Mouse (Mus musculus): ENCODE results near the gene Pramel1. TPM values are rescaled to one million over a fixed set of nuclear protein-coding genes. Genes with fewer than 3 reads are reported as not detected.

The Pramel1 gene
- polyA plus RNA-seq, 1 experiment from 2014 or later = not detected

DNA sequence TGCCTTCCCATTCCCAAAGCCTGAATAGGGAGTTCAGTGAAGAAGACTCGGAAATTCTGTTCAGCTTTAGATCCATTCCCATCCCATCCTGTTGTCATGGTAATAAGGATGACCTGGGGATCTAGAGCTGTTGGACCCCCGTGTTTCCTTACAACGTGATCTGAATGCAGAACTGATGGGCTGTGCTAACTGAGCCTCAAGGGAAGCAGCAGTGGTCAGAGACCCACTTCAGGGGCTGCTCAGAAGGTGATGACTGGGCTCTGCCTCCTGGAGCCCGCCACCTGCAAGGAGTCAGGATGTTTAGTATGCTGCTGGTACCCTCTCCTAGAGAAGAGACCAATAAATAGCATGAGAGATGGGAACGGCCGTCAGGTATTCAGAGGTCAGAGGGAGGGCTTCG is 14.7 kb upstream of the Pramel1 start:
- ATAC-seq (replicated peaks; ENCODE audit: extremely low read depth, insufficient read depth, low FRiP score) = no peak
- Histone ChIP-seq H3K27ac (ENCODE audit: low read length) (no peak overlapping the region), H3K4me3 (ENCODE audit: low read length) (no peak overlapping the region), H3K4me1 (ENCODE audit: control insufficient read depth, insufficient read depth, low read length) (no peaks in the 10 kb centered on the region), H3K4me2 (ENCODE audit: low read depth, low read length) (no peak overlapping the region), H3K36me3 (ENCODE audit: control insufficient read depth, insufficient read depth) (no peaks in the 10 kb centered on the region), H3K9me3 (replicated peaks; ENCODE audit: control insufficient read depth, low read length) (no peaks in the 10 kb centered on the region), H3K27me3 (ENCODE audit: control insufficient read depth, insufficient read depth, low read length) (peaks cover 6% of the 10 kb centered on the region; the same call in 1 of the 2 replicates), H3K9ac (ENCODE audit: low read length) (no peak overlapping the region)
- 42% methylated on average over 7 of the region's 7 CpGs for WGBS

DNA sequence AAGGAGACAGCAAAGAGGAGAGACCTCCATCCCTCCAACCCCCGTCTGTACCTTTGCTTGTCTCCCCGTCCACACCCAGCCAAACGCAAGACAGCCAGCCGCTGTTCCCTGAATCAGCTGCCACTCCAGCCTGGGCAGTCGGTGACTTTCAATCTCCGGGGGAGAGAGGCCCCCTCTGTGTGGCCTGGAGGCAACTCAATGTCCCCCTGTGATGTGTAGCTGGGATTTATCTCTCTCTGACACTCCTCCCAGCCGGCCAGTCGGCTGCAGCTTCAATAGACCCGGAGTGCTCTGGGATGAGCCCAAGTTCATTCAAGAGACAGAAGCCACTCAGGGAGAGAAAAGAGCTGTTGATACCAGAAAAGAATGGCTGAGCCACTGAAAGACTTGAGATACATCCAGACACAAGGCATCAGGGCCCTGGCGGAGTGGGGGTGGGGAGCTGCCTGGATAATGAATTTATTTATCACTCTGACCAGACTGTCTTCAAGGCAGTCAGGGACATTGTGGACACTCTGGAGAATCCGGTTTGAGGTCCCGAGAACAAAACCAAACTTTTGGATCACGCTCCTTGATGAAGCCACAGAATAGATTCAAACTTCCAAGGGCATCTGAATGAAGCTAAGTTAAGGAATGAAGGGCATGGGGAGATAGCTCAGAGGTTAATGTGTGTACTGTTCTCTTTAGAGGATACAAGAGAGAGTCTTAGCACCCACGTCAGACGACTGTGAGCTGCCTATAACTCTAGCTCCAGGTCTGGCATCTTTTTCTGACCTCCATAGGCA is 14.1 kb upstream of the Pramel1 start:
- no peaks in the 10 kb centered on the region for H3K36me3 ChIP-seq (ENCODE audit: control insufficient read depth, insufficient read depth)
- WGBS = 32% methylated on average over 15 of the region's 15 CpGs
- no peak for ATAC-seq (replicated peaks; ENCODE audit: extremely low read depth, insufficient read depth, low FRiP score)
- H3K4me2 ChIP-seq (ENCODE audit: low read depth, low read length) = no peak overlapping the region
- H3K9me3 ChIP-seq (replicated peaks; ENCODE audit: control insufficient read depth, low read length) = no peaks in the 10 kb centered on the region
- H3K27me3 ChIP-seq (ENCODE audit: control insufficient read depth, insufficient read depth, low read length) = peaks cover 6% of the 10 kb centered on the region; the same call in 1 of the 2 replicates
- H3K27ac ChIP-seq (ENCODE audit: low read length) = no peak overlapping the region
- no peaks in the 10 kb centered on the region for H3K4me1 ChIP-seq (ENCODE audit: control insufficient read depth, insufficient read depth, low read length)
- no peak overlapping the region for H3K9ac ChIP-seq (ENCODE audit: low read length)
- no peak overlapping the region for H3K4me3 ChIP-seq (ENCODE audit: low read length)

DNA sequence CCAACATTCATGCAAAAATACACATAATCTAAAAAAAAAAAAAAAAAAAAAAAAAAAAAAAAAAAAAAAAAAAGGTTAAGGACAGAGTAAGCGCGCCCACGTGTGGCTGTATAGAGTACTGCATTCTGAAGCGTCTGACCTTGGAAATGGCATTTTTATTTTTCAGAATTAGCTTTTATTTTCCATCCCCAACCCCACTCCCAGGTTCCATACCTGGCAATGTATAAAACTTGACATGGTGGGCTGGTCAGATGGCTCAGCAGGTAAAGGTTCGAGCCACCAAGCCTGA is 13.6 kb upstream of the Pramel1 start:
- Histone ChIP-seq H3K9ac (ENCODE audit: low read length) (no peak overlapping the region), H3K36me3 (ENCODE audit: control insufficient read depth, insufficient read depth) (no peaks in the 10 kb centered on the region), H3K4me1 (ENCODE audit: control insufficient read depth, insufficient read depth, low read length) (no peaks in the 10 kb centered on the region), H3K27me3 (ENCODE audit: control insufficient read depth, insufficient read depth, low read length) (peaks cover 6% of the 10 kb centered on the region; the same call in 1 of the 2 replicates), H3K4me2 (ENCODE audit: low read depth, low read length) (no peak overlapping the region), H3K27ac (ENCODE audit: low read length) (no peak overlapping the region), H3K9me3 (replicated peaks; ENCODE audit: control insufficient read depth, low read length) (no peaks in the 10 kb centered on the region), H3K4me3 (ENCODE audit: low read length) (no peak overlapping the region)
- no peak for ATAC-seq (replicated peaks; ENCODE audit: extremely low read depth, insufficient read depth, low FRiP score)
- WGBS = 0% methylated on average over 5 of the region's 5 CpGs

DNA sequence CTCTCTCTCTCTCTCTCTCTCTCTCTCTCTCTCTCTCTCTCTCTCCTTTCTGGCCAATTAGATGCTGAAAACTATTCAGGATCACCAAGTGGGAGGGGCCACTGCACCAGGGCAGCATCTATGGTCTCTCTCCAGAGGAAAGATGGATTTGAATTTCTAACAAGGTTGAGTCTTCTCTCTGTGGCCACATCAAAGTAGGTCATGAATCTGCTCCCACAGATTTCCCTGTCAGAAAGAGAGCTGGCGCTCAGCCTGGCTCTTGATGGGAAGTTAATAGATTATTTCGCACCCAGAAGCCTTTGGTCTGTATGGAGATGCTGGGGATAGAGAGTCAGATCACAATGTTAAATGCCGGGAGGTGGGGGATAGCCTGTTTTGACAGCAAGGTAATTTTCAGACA is 12.1 kb upstream of the Pramel1 start:
- Histone ChIP-seq H3K4me1 (ENCODE audit: control insufficient read depth, insufficient read depth, low read length) (no peaks in the 10 kb centered on the region), H3K4me3 (ENCODE audit: low read length) (no peak overlapping the region), H3K27ac (ENCODE audit: low read length) (no peak overlapping the region), H3K36me3 (ENCODE audit: control insufficient read depth, insufficient read depth) (no peaks in the 10 kb centered on the region), H3K27me3 (ENCODE audit: control insufficient read depth, insufficient read depth, low read length) (peaks cover 6% of the 10 kb centered on the region; the same call in 1 of the 2 replicates), H3K9ac (ENCODE audit: low read length) (no peak overlapping the region), H3K4me2 (ENCODE audit: low read depth, low read length) (no peak overlapping the region), H3K9me3 (replicated peaks; ENCODE audit: control insufficient read depth, low read length) (no peaks in the 10 kb centered on the region)
- WGBS = 75% methylated on average over 3 of the region's 3 CpGs
- ATAC-seq (replicated peaks; ENCODE audit: extremely low read depth, insufficient read depth, low FRiP score) = no peak

DNA sequence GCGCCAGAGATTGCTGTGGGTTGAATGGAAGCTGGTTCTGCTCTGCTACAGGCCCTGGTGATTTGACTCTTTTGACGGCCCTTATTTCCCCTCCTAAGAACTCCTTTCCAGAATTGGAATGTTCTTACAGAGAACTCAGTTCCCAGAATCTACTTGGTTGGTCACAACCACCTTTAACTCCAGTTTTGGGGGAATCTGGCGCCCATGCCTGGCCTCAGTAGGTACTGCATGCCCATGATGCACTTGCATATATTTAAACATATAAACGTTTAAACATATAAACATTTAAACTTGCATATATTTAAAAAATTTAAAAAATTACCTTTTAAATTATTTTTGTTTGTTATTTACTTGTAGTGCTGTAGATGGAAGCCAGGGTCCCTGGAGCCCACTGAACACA is 10.6 kb upstream of the Pramel1 start:
- H3K9ac ChIP-seq (ENCODE audit: low read length) = no peak overlapping the region
- 36% methylated on average over 4 of the region's 4 CpGs for WGBS

DNA sequence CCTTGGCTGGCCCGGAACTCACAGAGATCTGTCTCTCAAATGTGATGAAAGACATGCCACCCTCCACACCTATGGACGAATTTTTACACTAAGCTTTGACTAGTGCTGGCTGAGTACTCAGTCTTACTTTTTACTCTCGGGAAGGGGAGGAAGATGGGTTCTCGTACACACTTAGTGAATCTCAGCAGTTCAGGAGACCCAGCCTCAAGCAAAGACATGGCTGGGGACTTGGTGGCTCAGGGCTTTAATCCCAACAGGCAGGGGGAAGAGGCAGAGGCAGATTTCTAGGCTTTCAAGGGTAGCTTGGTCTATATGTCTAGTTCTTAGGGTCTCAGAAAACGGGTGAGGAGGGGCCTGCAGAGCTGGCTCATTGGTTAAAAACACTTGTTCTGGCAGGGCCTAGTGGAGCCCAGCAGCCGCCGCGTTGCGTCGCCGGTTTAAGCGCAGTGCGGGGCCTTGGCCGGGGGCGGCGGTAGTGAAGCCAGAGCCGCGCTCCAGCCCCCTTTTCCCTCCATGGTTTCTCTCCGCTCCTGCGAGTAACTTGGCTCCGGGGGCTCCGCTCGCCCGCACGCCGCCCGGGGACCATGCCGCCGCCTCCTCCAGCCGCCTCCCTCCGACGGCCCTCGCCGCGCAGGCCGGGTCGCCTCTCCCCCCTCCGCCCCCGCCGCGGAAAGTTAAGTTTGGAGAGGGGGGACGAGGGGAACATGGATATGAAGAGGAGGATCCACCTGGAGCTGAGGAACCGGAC is 5.1 kb upstream of the Pramel1 start:
- Histone ChIP-seq H3K9ac (ENCODE audit: low read length) (peak overlapping the region; percentile 55), H3K4me3 (ENCODE audit: low read length) (peak overlapping the region; percentile 50), H3K9me3 (replicated peaks; ENCODE audit: control insufficient read depth, low read length) (peaks cover 2% of the 10 kb centered on the region; the same call in 1 of the 2 replicates), H3K4me2 (ENCODE audit: low read depth, low read length) (peak overlapping the region; percentile 70), H3K27ac (ENCODE audit: low read length) (no peak overlapping the region), H3K36me3 (ENCODE audit: control insufficient read depth, insufficient read depth) (no peaks in the 10 kb centered on the region), H3K4me1 (ENCODE audit: control insufficient read depth, insufficient read depth, low read length) (no peaks in the 10 kb centered on the region), H3K27me3 (ENCODE audit: control insufficient read depth, insufficient read depth, low read length) (no peaks in the 10 kb centered on the region)
- peak; percentile 63 for ATAC-seq (replicated peaks; ENCODE audit: extremely low read depth, insufficient read depth, low FRiP score)
- WGBS = 7% methylated on average over 32 of the region's 43 CpGs

More for the DNA sequence above, 10.6 kb upstream of the Pramel1 start:
- ATAC-seq (replicated peaks; ENCODE audit: extremely low read depth, insufficient read depth, low FRiP score) = no peak
- Histone ChIP-seq H3K4me3 (ENCODE audit: low read length) (no peak overlapping the region), H3K4me2 (ENCODE audit: low read depth, low read length) (no peak overlapping the region), H3K36me3 (ENCODE audit: control insufficient read depth, insufficient read depth) (no peaks in the 10 kb centered on the region), H3K27ac (ENCODE audit: low read length) (no peak overlapping the region), H3K27me3 (ENCODE audit: control insufficient read depth, insufficient read depth, low read length) (peaks cover 4% of the 10 kb centered on the region; the same call in 1 of the 2 replicates), H3K4me1 (ENCODE audit: control insufficient read depth, insufficient read depth, low read length) (no peaks in the 10 kb centered on the region), H3K9me3 (replicated peaks; ENCODE audit: control insufficient read depth, low read length) (no peaks in the 10 kb centered on the region)

DNA sequence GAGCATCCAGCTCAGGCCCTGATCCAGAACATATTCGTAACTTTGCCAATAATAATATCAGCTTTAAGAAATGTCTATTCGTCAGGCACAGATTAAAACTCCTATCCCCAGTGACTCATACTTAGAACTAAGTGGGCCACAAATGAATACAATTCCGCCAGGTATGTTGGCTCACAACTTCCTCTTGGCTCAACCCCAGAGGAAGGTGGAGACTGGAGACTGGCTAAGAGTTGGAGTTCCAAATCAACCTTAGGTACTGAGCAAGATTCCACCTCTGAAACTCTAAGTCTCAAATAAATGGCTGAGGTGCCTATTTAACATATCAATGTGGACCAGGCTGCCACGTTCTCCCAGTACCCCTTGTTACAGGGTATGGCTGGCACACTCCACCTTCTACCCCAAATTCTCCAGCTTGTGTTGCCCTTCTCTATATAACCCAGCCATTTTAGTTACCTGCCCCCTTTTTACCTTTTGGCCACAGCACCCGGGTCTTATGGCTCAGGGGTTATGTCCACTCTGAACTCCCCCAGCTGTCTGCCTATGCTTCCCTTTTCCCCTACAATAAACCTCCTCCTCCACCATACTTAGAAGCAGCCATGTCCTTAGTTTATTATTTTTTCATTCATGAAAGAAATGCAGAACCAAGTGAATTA is 17.5 kb downstream of the Pramel1 start:
- Histone ChIP-seq H3K27ac (ENCODE audit: low read length) (no peak overlapping the region), H3K9ac (ENCODE audit: low read length) (peak overlapping the region; percentile 76)
- 62% methylated on average over 5 of the region's 5 CpGs for WGBS

DNA sequence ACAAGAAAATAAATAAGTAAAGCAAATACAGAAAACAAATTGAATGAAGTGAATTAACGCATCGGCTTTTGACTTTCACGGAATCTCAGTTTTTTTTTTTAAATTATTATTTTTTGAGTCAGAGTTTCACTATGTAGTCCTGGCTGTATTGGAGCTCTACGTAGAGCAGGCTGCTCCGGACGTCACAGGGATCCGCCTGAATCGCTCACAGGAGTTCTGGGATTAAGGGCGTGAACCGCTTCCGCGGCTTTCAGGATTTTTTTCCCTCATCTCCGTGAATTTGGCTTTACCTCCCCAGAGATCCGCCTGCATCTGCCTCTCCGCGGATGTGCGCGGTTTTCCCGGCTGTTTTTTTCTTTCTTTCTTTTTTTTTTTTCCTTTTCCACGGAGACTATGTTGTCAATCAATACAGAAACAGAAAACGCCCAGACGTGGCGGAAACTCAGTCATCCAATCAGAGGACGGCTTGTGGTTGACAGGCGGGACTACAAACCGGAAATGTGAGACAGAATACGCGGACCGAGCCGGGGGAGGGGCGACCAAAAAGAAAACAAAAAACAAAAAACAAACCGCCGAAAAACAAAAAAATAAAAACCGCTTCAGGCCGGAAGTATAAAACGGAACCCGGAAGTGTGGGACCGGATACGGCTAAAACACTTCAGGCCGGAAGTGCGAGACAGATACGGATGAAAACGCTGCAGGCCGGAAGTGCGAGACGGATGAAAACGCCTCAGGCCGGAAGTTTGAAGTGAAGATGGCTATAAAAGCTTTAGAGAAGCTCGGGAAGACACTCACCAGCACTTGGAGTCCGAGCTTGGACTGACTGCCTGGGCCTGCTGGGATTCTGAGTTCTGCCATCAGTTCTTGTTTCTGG is 18.2 kb downstream of the Pramel1 start, which contains the start of gene Pramef8:
Gene Pramef8, plus strand, starts transcription at position 208 of the 874 bp plus-strand sequence.
- H3K4me3 ChIP-seq (ENCODE audit: low read length) = peak within 1 kb of the TSS; percentile 87
- peak; percentile 92 for ATAC-seq (replicated peaks; ENCODE audit: extremely low read depth, insufficient read depth, low FRiP score)
- under 1% methylated on average over 50 of the region's 50 CpGs for WGBS

More for the DNA sequence above, 17.5 kb downstream of the Pramel1 start:
- Histone ChIP-seq H3K27me3 (ENCODE audit: control insufficient read depth, insufficient read depth, low read length) (no peaks in the 10 kb centered on the region), H3K36me3 (ENCODE audit: control insufficient read depth, insufficient read depth) (peaks cover 23% of the 10 kb centered on the region), H3K4me1 (ENCODE audit: control insufficient read depth, insufficient read depth, low read length) (peaks cover 6% of the 10 kb centered on the region), H3K9me3 (replicated peaks; ENCODE audit: control insufficient read depth, low read length) (peaks cover 7% of the 10 kb centered on the region; the same call in 1 of the 2 replicates), H3K4me2 (ENCODE audit: low read depth, low read length) (peak overlapping the region; percentile 76), H3K4me3 (ENCODE audit: low read length) (peak overlapping the region; percentile 87)
- no peak for ATAC-seq (replicated peaks; ENCODE audit: extremely low read depth, insufficient read depth, low FRiP score)

More for the DNA sequence above, 18.2 kb downstream of the Pramel1 start, which contains the start of gene Pramef8:
- peak within 1 kb of the TSS; percentile 77 for H3K4me2 ChIP-seq (ENCODE audit: low read depth, low read length)
- no peaks in the 10 kb centered on the region for H3K27me3 ChIP-seq (ENCODE audit: control insufficient read depth, insufficient read depth, low read length)
- H3K27ac ChIP-seq (ENCODE audit: low read length) = peak within 1 kb of the TSS; percentile 89
- H3K36me3 ChIP-seq (ENCODE audit: control insufficient read depth, insufficient read depth) = peaks cover 31% of the 10 kb centered on the region
- H3K4me1 ChIP-seq (ENCODE audit: control insufficient read depth, insufficient read depth, low read length) = peaks cover 6% of the 10 kb centered on the region
- peak within 1 kb of the TSS; percentile 76 for H3K9ac ChIP-seq (ENCODE audit: low read length)
- peaks cover 7% of the 10 kb centered on the region; the same call in 1 of the 2 replicates for H3K9me3 ChIP-seq (replicated peaks; ENCODE audit: control insufficient read depth, low read length)

All from heart, embryonic 16.5 days (tissue).